Mouse (Mus musculus) cerebellum, postnatal 4 days (tissue): ENCODE results near the gene Spef1.

Experiments used
- DNase-seq, 2 experiments: peaks; one replicate each; pipeline ENCODE4 v3.0.0; 2022; ENCODE audit warnings: low spot score in 2 of 2, mixed read lengths in 1 of 2

The Spef1 gene

DNA sequence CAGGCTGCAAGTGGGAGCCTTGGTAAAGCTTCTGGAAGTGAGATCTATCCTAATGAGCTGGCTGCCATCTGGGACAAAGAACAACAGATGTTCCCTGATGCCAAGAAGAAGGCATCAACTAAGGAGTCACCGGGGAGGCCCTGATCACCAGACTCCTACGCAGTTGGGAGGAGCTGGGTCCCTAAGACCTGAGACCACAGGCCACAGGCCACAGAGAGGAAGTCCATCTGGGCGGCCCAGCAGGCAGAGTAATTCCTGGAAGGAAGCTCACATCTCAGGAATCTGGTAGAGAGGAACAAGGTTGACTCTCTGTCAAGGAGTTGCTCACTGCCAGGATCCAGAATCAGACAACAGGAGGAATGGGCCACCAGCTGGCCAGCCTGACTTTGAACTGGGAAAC, 62.9 kb downstream of the Spef1 start:
- no peak for DNase-seq
